Mouse (Mus musculus) small intestine, adult 2 months (tissue): ENCODE data around the gene Uck2. TPM values are rescaled to one million over a fixed set of nuclear protein-coding genes. Genes with fewer than 3 reads are reported as not detected.

Source experiments
- H3K27ac ChIP-seq: fragments of 200-500 bp; 2 replicates; pipeline ENCODE4 v1.5.1; 2012; ENCODE audit warnings: low read depth, low read length, control low read depth, inconsistent platforms; ENCODE audit not compliant: insufficient read depth
- H3K27me3 ChIP-seq: fragments of 200-500 bp; 2 replicates; pipeline ENCODE4 v1.6.1; 2012; ENCODE audit warnings: mild to moderate bottlenecking, moderate library complexity, low read length, inconsistent platforms; ENCODE audit not compliant: control insufficient read depth, insufficient read depth
- H3K36me3 ChIP-seq: fragments of 200-500 bp; 2 replicates; pipeline ENCODE4 v1.6.1; 2012; ENCODE audit warnings: mild to moderate bottlenecking, low read length, control low read depth, inconsistent platforms; ENCODE audit not compliant: control insufficient read depth, insufficient read depth
- H3K4me1 ChIP-seq: fragments of 200-500 bp; 2 replicates; pipeline ENCODE4 v1.6.1; 2012; ENCODE audit warnings: low read length, inconsistent platforms, mixed read lengths; ENCODE audit not compliant: control insufficient read depth, insufficient read depth, insufficient read length
- H3K4me3 ChIP-seq: fragments of 200-500 bp; 2 replicates; pipeline ENCODE4 v1.5.1; 2012; ENCODE audit warnings: low read depth, mild to moderate bottlenecking, control low read depth, inconsistent platforms, low read length, moderate library complexity
- CTCF ChIP-seq: fragments of 200-500 bp; IDR thresholded peaks from 2 replicates; pipeline ENCODE4 v1.5.1; 2012; ENCODE audit warnings: low read depth, mild to moderate bottlenecking, control low read depth, inconsistent platforms, low read length, moderate library complexity, mixed read lengths; ENCODE audit not compliant: insufficient replicate concordance, insufficient read length; ENCODE audit errors: extremely low read depth
- POLR2A ChIP-seq: fragments of 200-500 bp; IDR thresholded peaks from 2 replicates; pipeline ENCODE4 v1.6.1; 2012; ENCODE audit warnings: low read depth, mild to moderate bottlenecking, control low read depth, inconsistent platforms, low read length, moderate library complexity
- WGBS: fragments of 180-500 bp; shearing (Covaris S2); methylation state at CpG from one replicate; pipeline ENCODE4 v1.1.7; 2018; 5-methylcytosine and 5-hydroxymethylcytosine counted together
- polyA plus RNA-seq: library from polyadenylated mRNA; depleted of rRNA; stranded (reverse); fragments of >200 nt; gene quantifications from 2 replicates; pipeline ENCODE4 v1.2.3, GENCODE M21; 2012

The Uck2 gene
- polyA plus RNA-seq, 1 experiment = 26.5 TPM

DNA sequence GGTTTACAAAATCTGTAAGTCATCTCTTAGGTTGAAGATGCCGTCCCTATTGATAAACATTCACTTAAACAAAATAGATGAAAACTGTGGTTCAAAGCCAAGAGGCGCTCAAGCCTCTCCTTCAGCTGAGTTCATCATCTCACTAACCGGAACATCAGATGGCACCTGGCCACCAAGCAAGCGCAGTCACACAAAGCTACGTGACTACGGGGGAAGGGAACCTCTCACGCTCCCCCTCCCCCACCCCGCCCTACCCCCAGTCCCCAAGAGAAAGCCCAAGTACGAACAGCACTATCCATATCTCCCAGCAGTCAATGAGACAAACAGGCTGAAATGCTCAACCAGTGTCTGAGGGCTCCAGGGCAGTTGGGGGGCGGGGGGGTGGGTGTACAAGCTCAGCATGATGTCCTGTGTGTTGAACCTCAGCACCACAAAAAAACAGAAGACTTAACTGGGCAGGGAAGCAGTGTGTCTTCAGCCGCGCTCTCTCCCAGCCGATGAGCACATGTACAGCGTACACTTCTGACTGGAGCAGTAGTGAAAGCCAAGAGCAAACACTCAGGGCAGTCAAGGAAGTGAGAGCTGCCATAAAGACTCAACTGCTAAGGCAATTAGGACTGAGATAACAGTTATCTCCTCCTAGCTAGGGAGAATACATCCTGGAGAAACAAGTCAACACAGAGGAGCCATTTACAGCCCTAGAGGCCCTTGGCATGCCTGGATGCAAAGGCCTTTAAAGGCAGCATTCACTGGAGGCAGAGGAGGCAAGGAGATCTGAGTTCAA is 11.5 kb downstream of the Uck2 start:
- no peaks in the 10 kb centered on the region for H3K27me3 ChIP-seq
- peak overlapping the region; percentile 78 for H3K27ac ChIP-seq
- 9% methylated on average over 14 of the region's 14 CpGs for WGBS
- peak overlapping the region; percentile 2; the same call in 1 of the 2 replicates for H3K4me3 ChIP-seq
- TF ChIP-seq POLR2A = no peak
- TF ChIP-seq CTCF = no peak
- no peaks in the 10 kb centered on the region for H3K36me3 ChIP-seq
- H3K4me1 ChIP-seq = peaks cover 32% of the 10 kb centered on the region

DNA sequence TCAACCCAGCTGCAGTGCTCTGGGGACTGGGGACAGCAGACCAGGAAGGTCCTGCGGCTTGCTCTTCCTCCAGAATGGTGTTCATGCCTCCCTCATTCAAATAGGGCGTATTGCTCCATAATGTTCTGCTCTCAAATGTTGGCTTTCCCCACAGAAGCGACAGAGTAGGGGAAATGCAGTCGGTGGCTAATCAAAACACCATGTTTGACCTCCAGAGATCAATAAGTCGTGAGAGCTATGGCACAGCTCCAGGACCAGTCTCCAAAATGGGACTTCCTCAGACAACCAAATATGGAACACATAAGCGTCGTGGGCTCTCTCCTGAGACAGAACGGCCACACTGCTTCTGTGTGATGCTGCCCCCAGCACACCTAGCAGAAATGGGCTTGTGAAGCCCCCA is 13.3 kb downstream of the Uck2 start:
- Histone ChIP-seq H3K4me1 (peaks cover 37% of the 10 kb centered on the region), H3K36me3 (no peaks in the 10 kb centered on the region), H3K27me3 (no peaks in the 10 kb centered on the region), H3K27ac (peak overlapping the region; percentile 8; the same call in 1 of the 2 replicates), H3K4me3 (no peak overlapping the region)
- 21% methylated on average over 8 of the region's 8 CpGs for WGBS
- TF ChIP-seq POLR2A (no peak), CTCF (no peak)

DNA sequence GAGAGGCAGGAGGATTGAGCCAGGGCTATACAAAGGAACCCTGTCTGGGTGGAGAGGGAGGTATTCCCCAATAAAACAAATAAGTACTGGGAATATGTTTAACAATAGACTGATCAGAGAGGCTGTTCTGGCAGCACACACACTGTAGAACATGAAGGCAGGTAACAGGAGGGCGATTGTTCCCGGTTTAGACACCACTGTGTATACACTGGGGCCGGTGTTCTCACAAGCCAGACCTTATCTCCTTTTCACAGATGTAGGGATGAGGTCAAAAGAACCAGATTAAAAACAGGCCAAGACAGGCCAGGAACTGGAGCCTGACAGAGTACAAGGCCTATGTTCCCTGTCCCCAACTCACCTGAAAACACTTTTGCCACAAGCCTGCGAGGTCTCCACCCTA is 13.8 kb downstream of the Uck2 start:
- Histone ChIP-seq H3K36me3 (no peaks in the 10 kb centered on the region), H3K4me3 (no peak overlapping the region), H3K4me1 (peaks cover 37% of the 10 kb centered on the region), H3K27me3 (no peaks in the 10 kb centered on the region), H3K27ac (peak overlapping the region; percentile 8; the same call in 1 of the 2 replicates)
- WGBS = 26% methylated on average over 4 of the region's 4 CpGs
- TF ChIP-seq POLR2A = no peak

DNA sequence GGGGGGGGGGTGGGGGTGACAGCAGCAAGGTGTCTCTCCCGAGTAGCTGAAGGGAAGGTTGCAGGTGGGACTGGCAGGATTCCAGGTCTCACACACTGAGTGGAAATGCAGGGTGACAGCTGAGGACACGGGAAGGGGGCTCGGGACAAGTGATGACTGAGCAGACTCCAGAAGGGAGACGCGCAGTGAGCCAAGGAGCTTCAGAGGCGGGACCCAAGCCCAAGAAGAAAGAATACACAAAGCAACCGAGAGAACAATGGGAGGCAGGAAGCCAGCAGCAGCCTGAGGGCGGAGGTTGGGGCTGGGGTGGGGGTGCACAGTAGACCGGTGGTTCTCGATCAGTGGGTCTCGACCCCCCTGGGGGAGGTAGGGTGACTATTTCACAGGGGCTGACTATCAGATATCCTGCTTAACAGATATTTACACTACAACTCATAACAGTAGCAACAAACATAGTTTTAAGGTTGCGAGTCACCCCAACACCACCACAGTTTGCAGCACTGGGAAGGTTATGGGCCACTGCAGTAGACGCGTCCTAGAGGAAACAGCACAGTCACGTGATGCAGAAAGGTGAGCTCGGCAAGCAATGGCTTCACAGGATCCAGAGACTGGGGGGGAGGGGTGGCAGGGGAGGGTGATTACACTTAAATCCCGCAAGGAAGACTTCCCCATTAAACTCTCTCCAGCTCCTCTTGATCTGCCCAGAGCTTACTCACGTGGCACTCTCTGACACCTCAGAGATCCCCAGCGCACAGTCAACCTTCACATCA is 14.6 kb downstream of the Uck2 start:
- no peak for TF ChIP-seq POLR2A
- no peak for TF ChIP-seq CTCF
- 9% methylated on average over 19 of the region's 19 CpGs for WGBS
- peaks cover 37% of the 10 kb centered on the region for H3K4me1 ChIP-seq
- H3K36me3 ChIP-seq = no peaks in the 10 kb centered on the region
- peak overlapping the region; percentile 8; the same call in 1 of the 2 replicates for H3K4me3 ChIP-seq
- H3K27me3 ChIP-seq = no peaks in the 10 kb centered on the region
- H3K27ac ChIP-seq = no peak overlapping the region

DNA sequence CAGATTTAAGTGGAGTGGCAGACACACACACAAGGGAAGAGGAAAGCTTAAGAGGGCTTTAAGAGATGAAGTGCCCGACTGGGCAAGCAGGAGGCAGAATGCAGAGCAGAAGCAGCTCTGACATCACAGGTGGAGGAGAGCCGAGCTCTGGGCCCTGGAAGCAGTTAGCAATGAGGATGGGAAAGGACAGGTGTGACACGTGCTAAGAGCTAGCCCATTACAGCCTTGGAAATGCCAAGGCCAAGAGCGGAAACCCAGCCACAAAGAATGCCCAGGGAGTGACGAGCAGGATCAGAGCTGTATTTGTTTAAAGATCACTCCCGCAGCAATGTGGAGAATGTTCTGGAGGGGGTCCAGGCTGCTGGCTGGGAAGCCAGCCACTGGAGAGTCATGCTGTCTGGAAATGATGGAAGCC is 15.3 kb downstream of the Uck2 start:
- TF ChIP-seq CTCF = no peak
- no peak for TF ChIP-seq POLR2A
- peaks cover 37% of the 10 kb centered on the region for H3K4me1 ChIP-seq
- 12% methylated on average over 6 of the region's 6 CpGs for WGBS
- H3K27ac ChIP-seq = peak overlapping the region; percentile 22
- H3K36me3 ChIP-seq = no peaks in the 10 kb centered on the region
- no peak overlapping the region for H3K4me3 ChIP-seq
- no peaks in the 10 kb centered on the region for H3K27me3 ChIP-seq

DNA sequence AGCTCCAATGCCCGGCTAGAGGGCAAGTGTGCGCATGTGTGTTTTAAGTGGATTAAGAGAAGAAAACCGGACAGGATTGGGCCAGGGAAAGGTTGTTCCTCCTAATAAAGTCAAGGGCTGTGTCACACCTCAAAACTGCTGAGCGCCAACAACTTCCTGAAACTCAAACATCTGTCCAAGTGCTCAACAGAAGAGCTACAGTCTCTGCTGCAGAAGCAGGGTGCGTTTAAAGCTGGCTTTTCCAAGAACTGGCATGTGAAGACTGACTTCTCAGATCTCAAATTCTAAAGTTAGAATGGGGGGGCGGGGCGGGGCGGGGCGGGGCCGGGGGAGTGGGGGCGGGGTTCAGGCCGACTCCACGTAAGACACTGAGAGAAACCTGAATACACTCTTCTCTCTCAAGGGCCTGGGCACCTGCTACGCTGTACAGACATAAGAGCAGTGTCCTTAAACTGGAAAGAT is 15.7 kb downstream of the Uck2 start:
- H3K36me3 ChIP-seq = no peaks in the 10 kb centered on the region
- peaks cover 36% of the 10 kb centered on the region for H3K4me1 ChIP-seq
- TF ChIP-seq POLR2A = no peak
- TF ChIP-seq CTCF = no peak
- peak overlapping the region; percentile 56 for H3K27ac ChIP-seq
- 6% methylated on average over 14 of the region's 14 CpGs for WGBS
- no peaks in the 10 kb centered on the region for H3K27me3 ChIP-seq
- H3K4me3 ChIP-seq = no peak overlapping the region

DNA sequence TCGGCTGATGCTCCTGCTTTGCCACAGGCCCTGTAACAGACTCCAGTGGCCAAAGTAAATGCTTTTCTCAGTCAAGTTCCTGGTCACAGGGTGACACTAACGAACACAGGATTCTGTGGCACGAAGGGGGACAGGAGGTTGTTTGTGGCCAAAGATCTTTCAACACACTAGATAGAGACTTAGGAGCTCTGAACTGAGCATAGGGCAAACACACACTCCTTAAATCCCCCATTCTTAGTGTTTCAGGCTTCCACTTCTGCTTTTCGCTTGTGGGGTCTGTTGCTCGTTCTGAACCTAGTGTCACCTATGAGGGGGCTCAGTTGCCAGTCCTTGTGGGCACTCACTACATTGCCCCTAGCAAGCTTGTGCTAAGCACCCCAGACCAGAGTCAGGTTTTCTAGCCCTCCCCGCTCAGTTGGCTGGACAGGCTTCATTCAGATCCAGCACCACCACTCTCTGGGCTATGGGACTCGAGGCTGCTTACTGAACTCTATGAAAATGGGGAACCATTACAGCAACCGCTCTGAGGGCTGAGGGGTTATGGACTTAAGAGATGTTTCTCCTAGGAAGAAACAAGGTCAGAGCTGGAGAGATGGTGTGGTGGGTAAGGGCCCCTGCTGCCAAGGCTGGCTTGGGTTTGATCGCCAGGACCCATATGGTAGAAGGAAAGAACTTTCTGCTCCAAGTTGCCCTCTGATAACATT is 16.6 kb downstream of the Uck2 start:
- WGBS = 75% methylated on average over 9 of the region's 9 CpGs
- no peaks in the 10 kb centered on the region for H3K27me3 ChIP-seq
- H3K36me3 ChIP-seq = no peaks in the 10 kb centered on the region
- H3K4me3 ChIP-seq = no peak overlapping the region
- H3K4me1 ChIP-seq = peaks cover 31% of the 10 kb centered on the region
- no peak for TF ChIP-seq POLR2A
- no peak for TF ChIP-seq CTCF
- H3K27ac ChIP-seq = no peak overlapping the region
